Mouse (Mus musculus) limb, embryonic 11.5 days (tissue): ENCODE results near the gene Eddm3b. TPM values are rescaled to one million over a fixed set of nuclear protein-coding genes. Genes with fewer than 3 reads are reported as not detected.

Experiments used
- polyA plus RNA-seq: library from polyadenylated mRNA; unstranded; fragments of >200 nt; fragmentation: Nextera tagmentation; extraction: Ambion mirVana; gene quantifications from 2 replicates; pipeline ENCODE4 v1.2.1, GENCODE M21; 2014

Gene Eddm3b
- polyA plus RNA-seq, 1 experiment from 2014 or later: not detected

Other genes starting within 250 kb of the Eddm3b start
- 5.2 and 6.2 TPM in 2 replicates for gene Tep1, start 243.9 kb upstream of the Eddm3b start, polyA plus RNA-seq
- 0.08 TPM in 1 of 2 replicates, not detected in the other for gene Klhl33, start 216.9 kb upstream of the Eddm3b start, polyA plus RNA-seq
- 173 and 186 TPM in 2 replicates for gene Osgep, start 189.5 kb upstream of the Eddm3b start, polyA plus RNA-seq
- gene Apex1, start 189.5 kb upstream of the Eddm3b start, polyA plus RNA-seq: 447 and 466 TPM in 2 replicates
- gene Pip4p1, start 183.6 kb upstream of the Eddm3b start, polyA plus RNA-seq: 47.3 and 52.8 TPM in 2 replicates
- gene Pnp, start 183.3 kb upstream of the Eddm3b start, polyA plus RNA-seq: 78.4 and 86.1 TPM in 2 replicates
- not detected in 2 replicates for gene Gm49342, start 169.9 kb upstream of the Eddm3b start, polyA plus RNA-seq
- gene Pnp2, start 158.4 kb upstream of the Eddm3b start, polyA plus RNA-seq: 0.34 and 0.84 TPM in 2 replicates
- not detected in 2 replicates for gene Rnase10, start 106.7 kb upstream of the Eddm3b start, polyA plus RNA-seq
- gene Rnase9, start 72.6 kb upstream of the Eddm3b start, polyA plus RNA-seq: not detected in 2 replicates
- gene Rnase11, start 64.3 kb upstream of the Eddm3b start, polyA plus RNA-seq: not detected in 2 replicates
- not detected in 2 replicates for gene Rnase12, start 56.8 kb upstream of the Eddm3b start, polyA plus RNA-seq
- gene Olfr750, start 40.0 kb upstream of the Eddm3b start, polyA plus RNA-seq: not detected in 2 replicates
- gene Rnase4, start 23.3 kb upstream of the Eddm3b start, polyA plus RNA-seq: 7.1 and 8.8 TPM in 2 replicates
- gene Ang, start 23.3 kb upstream of the Eddm3b start, polyA plus RNA-seq: 1.9 and 2.2 TPM in 2 replicates
- gene Rnase6, start 9.5 kb downstream of the Eddm3b start, polyA plus RNA-seq: 0.20 and 0.41 TPM in 2 replicates
- gene Rnase1, start 32.4 kb downstream of the Eddm3b start, polyA plus RNA-seq: 0.20 TPM in 1 of 2 replicates, not detected in the other
- not detected in 2 replicates for gene Rnase2b, start 47.8 kb downstream of the Eddm3b start, polyA plus RNA-seq
- not detected in 2 replicates for gene Ang2, start 84.7 kb downstream of the Eddm3b start, polyA plus RNA-seq
- gene Ear14, start 89.0 kb downstream of the Eddm3b start, polyA plus RNA-seq: not detected in 2 replicates
- not detected in 2 replicates for gene Rnase2a, start 141.7 kb downstream of the Eddm3b start, polyA plus RNA-seq
- gene Gm7247, start 247.3 kb downstream of the Eddm3b start, polyA plus RNA-seq: not detected in 2 replicates